Mouse (Mus musculus) kidney, adult 2 months (tissue): Measurements from ENCODE around the gene Casc4. TPM values are rescaled to one million over a fixed set of nuclear protein-coding genes. Genes with fewer than 3 reads are reported as not detected.

Source experiments
- DNase-seq: peaks from one replicate; pipeline ENCODE4 v3.0.0; 2021
- H3K27ac ChIP-seq: fragments of 200-500 bp; 2 replicates; pipeline ENCODE4 v1.5.1; 2012; ENCODE audit warnings: low read depth, low read length, control low read depth, inconsistent platforms; ENCODE audit not compliant: insufficient read depth
- H3K27me3 ChIP-seq: fragments of 200-500 bp; replicated peaks from 2 replicates; pipeline ENCODE4 v1.6.1; 2012; ENCODE audit warnings: mild to moderate bottlenecking, moderate library complexity, low read length, inconsistent platforms; ENCODE audit not compliant: control insufficient read depth, insufficient read depth
- H3K36me3 ChIP-seq: fragments of 200-500 bp; 2 replicates; pipeline ENCODE4 v1.6.1; 2012; ENCODE audit warnings: mild to moderate bottlenecking, moderate library complexity, low read length, inconsistent platforms; ENCODE audit not compliant: control insufficient read depth, insufficient read depth
- H3K4me1 ChIP-seq: fragments of 200-500 bp; 2 replicates; pipeline ENCODE4 v1.6.1; 2011; ENCODE audit warnings: low read length; ENCODE audit not compliant: control insufficient read depth, insufficient read depth
- H3K4me3 ChIP-seq: fragments of 200-500 bp; 2 replicates; pipeline ENCODE4 v1.5.1; 2011; ENCODE audit warnings: mild to moderate bottlenecking, low read depth, low read length, control low read depth; ENCODE audit not compliant: insufficient read depth
- CTCF ChIP-seq: fragments of 200-500 bp; conservative IDR thresholded peaks from 2 replicates; pipeline ENCODE4 v1.5.1; 2011; ENCODE audit warnings: low read depth, mild to moderate bottlenecking, control low read depth, low read length, moderate library complexity, mixed read lengths; ENCODE audit not compliant: insufficient read depth, insufficient read length
- POLR2A ChIP-seq: fragments of 200-500 bp; IDR thresholded peaks from one replicate; pipeline ENCODE4 v1.6.1; 2011; ENCODE audit warnings: low read depth, low read length, control low read depth
- WGBS: fragments of 180-500 bp; shearing (Covaris S2); methylation state at CpG from one replicate; pipeline ENCODE4 v1.1.7; 2018; 5-methylcytosine and 5-hydroxymethylcytosine counted together
- polyA plus RNA-seq: library from polyadenylated mRNA; depleted of rRNA; stranded (reverse); fragments of >200 nt; gene quantifications from 2 replicates; pipeline ENCODE4 v1.2.3, GENCODE M21; 2012; rRNA removed

Gene Casc4
- polyA plus RNA-seq, 1 experiment, result 9.6 TPM

DNA sequence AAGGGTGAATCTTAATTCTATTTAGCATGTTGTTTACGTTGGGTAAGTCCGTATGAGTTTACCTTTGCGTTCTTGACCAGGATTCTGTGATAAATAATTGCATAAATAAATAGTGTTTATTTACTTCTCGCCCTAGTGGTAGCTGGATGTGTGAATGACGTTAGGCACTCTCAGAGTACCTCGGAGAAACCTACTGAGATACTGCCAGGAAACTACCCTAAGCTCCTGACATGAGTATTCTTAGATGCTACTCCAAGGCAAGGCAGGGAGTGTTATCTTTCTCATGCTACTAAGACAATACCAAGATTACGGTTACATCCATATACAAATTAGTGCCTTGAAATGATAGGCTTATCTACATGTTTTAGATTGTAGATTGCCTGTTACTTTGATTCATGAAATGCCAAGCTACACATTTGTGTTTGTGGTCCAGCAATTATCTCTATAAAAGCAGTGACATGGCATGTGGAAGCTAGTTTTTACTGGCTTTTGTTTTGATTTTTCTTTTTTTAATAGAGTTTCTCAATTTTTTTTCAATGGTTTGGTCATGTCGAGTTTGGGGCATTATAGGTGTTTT is 90.5 kb downstream of the Casc4 start:
- H3K27ac ChIP-seq, result no peak overlapping the region
- peak; percentile 4 for DNase-seq
- TF ChIP-seq POLR2A, result no peak
- TF ChIP-seq CTCF, result no peak
- 3% methylated on average over 8 of the region's 8 CpGs for WGBS
- H3K4me3 ChIP-seq, result peak overlapping the region; percentile 99
- no peaks in the 10 kb centered on the region for H3K36me3 ChIP-seq
- H3K27me3 ChIP-seq, result no peaks in the 10 kb centered on the region
- peaks cover 6% of the 10 kb centered on the region; the same call in 1 of the 2 replicates for H3K4me1 ChIP-seq

Other genes starting within 250 kb of the Casc4 start
- 0.18 and 0.45 TPM in 2 replicates for gene Frmd5, start 59.9 kb upstream of the Casc4 start, polyA plus RNA-seq
- gene Ctdspl2, start 89.0 kb downstream of the Casc4 start, polyA plus RNA-seq, result 4.7 and 4.8 TPM in 2 replicates
- 0.03 TPM in 1 of 2 replicates, not detected in the other for gene Mageb3, start 89.1 kb downstream of the Casc4 start, polyA plus RNA-seq
- gene Eif3j1, start 161.6 kb downstream of the Casc4 start, polyA plus RNA-seq, result 3.2 and 3.3 TPM in 2 replicates